Mouse (Mus musculus): ENCODE measurements at regions not wholly inside any gene's neighbourhood (a gene's known extent, or its start where the extent isn't known, plus 50 kb on each side); places are given as distances from the start of the nearest gene placed in this dataset.

- no peak for TF ChIP-seq CTCF (IDR thresholded peaks at IDR 0.05; ENCODE audit: low read depth, low read length)
- no peak for TF ChIP-seq POLR2A (IDR thresholded peaks at IDR 0.05; ENCODE audit: borderline replicate concordance, low read depth, low read length)
These were observed 53.4 kb upstream of the Larp1 start for GRCm38 (mm10) chr11:57955476-57955875.

Data from bone marrow macrophage, adult 2 months (primary cell).